8 mouse cellular contexts compared by ENCODE assay signal in the genomic region with DNA sequence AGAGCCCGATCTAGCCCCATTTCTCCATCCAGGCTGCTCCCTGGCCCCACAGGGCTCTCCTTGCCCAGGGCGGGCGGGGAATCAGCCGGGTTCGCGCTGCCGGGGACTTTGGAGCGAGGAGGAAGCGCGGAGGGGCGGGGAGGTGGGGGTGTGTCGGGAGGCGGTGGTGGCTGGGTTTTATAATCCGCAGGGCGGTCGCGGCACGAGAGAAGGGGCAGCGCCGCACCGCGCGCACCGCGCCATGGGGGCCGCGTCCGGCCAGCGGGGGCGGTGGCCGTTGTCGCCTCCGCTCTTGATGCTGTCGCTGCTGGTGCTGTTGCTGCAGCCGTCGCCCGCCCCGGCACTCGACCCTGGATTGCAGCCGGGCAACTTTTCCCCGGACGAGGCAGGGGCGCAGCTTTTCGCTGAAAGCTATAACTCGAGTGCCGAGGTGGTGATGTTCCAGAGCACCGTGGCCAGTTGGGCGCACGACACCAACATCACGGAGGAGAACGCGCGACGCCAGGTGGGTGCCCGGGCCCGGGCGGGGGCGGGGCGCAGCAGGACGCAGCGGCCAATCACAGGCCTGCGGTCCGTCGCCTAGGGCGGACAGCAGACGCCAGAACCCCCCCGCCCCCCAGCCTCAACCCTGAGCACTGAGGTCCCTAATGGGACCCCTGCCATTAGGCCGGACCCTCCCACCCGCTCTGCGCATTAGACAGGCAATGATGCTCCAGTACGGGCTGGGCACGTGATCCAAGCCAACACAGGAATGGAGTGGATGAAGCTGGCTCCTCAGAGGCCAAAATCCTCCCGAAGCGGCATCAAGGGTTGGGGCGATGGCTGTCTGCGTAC. TPM values are rescaled to one million over a fixed set of nuclear protein-coding genes. Genes with fewer than 3 reads are reported as not detected.
DNase-seq lines count a peak whose midpoint lies in the region; ATAC-seq lines count a peak whose summit lies in the region.

A gene (plus strand): TSS at position 205 of the 834 bp plus-strand sequence.

- peak; percentile 48 to 61 for DNase-seq in cerebellum, postnatal 14 days
- DNase-seq in cerebellum, adult 11 months, result no peak
- DNase-seq in adrenal gland, postnatal 4 days (ENCODE audit: low spot score in 2 of 2), result no peak
- DNase-seq in gastrocnemius, postnatal 14 days, result peak; percentile 60
- DNase-seq in liver, embryonic 11.5 days (ENCODE audit: low spot score), result no peak
- no peak for DNase-seq in layer of hippocampus, postnatal 25 days (ENCODE audit: extremely low spot score in 1 of 2, low spot score in 1 of 2)

- peaks cover 12% of the 10 kb centered on the region for H3K4me1 ChIP-seq in hindbrain, embryonic 16.5 days (ENCODE audit: control insufficient read depth, insufficient read depth, low read depth, low read length)
- H3K4me1 ChIP-seq in liver, embryonic 11.5 days (replicated peaks; ENCODE audit: control insufficient read depth, insufficient read depth, low read length), result peaks cover 5% of the 10 kb centered on the region; the same call in 1 of the 2 replicates

- peak within 1 kb of the TSS; percentile 73 for H3K9ac ChIP-seq in hindbrain, embryonic 16.5 days (ENCODE audit: low read depth, low read length)
- H3K9ac ChIP-seq in liver, embryonic 11.5 days (ENCODE audit: low read depth, low read length), result 0 out of 2 replicates have a peak within 1 kb of the TSS, but pooled peaks have one; percentile 16

- peak; percentile 84 for ATAC-seq in hindbrain, embryonic 16.5 days
- ATAC-seq in liver, embryonic 11.5 days (replicated peaks; ENCODE audit: low FRiP score), result no peak; the same call in 1 of the 2 replicates
- ATAC-seq in monocyte, adult 5-6 weeks (replicated peaks; ENCODE audit: insufficient number of reproducible peaks, low FRiP score, low TSS enrichment, poor library complexity, severe bottlenecking), result no peak

- WGBS in hindbrain, embryonic 16.5 days, result under 1% methylated on average over 48 of the region's 76 CpGs
- 2% methylated on average over 68 of the region's 76 CpGs for WGBS in liver, embryonic 11.5 days

- H3K36me3 ChIP-seq in hindbrain, embryonic 16.5 days (ENCODE audit: control insufficient read depth, insufficient read depth, low read length), result no peaks in the 10 kb centered on the region
- no peaks in the 10 kb centered on the region for H3K36me3 ChIP-seq in liver, embryonic 11.5 days (ENCODE audit: control insufficient read depth, insufficient read depth, low read length)

- H3K9me3 ChIP-seq in hindbrain, embryonic 16.5 days (ENCODE audit: control insufficient read depth, low read length), result no peaks in the 10 kb centered on the region
- H3K9me3 ChIP-seq in liver, embryonic 11.5 days (ENCODE audit: control insufficient read depth, low read length), result no peaks in the 10 kb centered on the region

- peak within 1 kb of the TSS; percentile 61 for H3K4me3 ChIP-seq in hindbrain, embryonic 16.5 days (ENCODE audit: low read length)
- peak within 1 kb of the TSS; percentile 57 for H3K4me3 ChIP-seq in liver, embryonic 11.5 days (ENCODE audit: low read depth, low read length)

- H3K27me3 ChIP-seq in hindbrain, embryonic 16.5 days (replicated peaks; ENCODE audit: control insufficient read depth, insufficient read depth, low read length), result no peaks in the 10 kb centered on the region
- peaks cover 54% of the 10 kb centered on the region for H3K27me3 ChIP-seq in liver, embryonic 11.5 days (replicated peaks; ENCODE audit: control insufficient read depth, insufficient read depth, low read length)

- peak within 1 kb of the TSS; percentile 51; the same call in 1 of the 2 replicates for H3K27ac ChIP-seq in hindbrain, embryonic 16.5 days (ENCODE audit: low read depth, low read length)
- H3K27ac ChIP-seq in liver, embryonic 11.5 days (ENCODE audit: low read depth, low read length), result no peak within 1 kb of the TSS

- intact Hi-C loops in gastrocnemius, postnatal 14 days (cut with DNase I; ENCODE audit: low total_unique reads), result no loop called here

- peak within 1 kb of the TSS; percentile 95 for H3K4me2 ChIP-seq in hindbrain, embryonic 16.5 days (ENCODE audit: low read length)
- H3K4me2 ChIP-seq in liver, embryonic 11.5 days, result peak within 1 kb of the TSS; percentile 80

RNA-seq across cellular contexts. Expression of the gene that starts here (rescaled TPM):
- total RNA-seq in adrenal gland, postnatal 4 days (2021), result 10 to 100 TPM; 12.3 to 19.9 TPM
- 10 to 100 TPM; 46.2 to 48.3 TPM for total RNA-seq in gastrocnemius, postnatal 14 days (2021)
- polyA plus RNA-seq in hindbrain, embryonic 16.5 days (2015; fragmentation: Nextera tagmentation; extraction: Ambion mirVana), result 8.6 and 9.9 TPM in 2 replicates
- polyA plus RNA-seq in liver, embryonic 11.5 days (2014; fragmentation: Nextera tagmentation; extraction: Ambion mirVana), result 0.26 and 0.39 TPM in 2 replicates
- 365 to 424 TPM (median 376 TPM) in 3 replicates for total RNA-seq in monocyte, adult 5-6 weeks (2017)
- 1 to 10 TPM; 6.2 to 7.7 TPM for total RNA-seq in layer of hippocampus, postnatal 25 days (2021)

Comparison
In these comparisons a context has a peak if more than half of its experiments do, and no peak if none do; other contexts are left out.
1. DNase-seq: peak in cerebellum, postnatal 14 days (2 of 2) and gastrocnemius, postnatal 14 days (single experiment); none in cerebellum, adult 11 months (single experiment), adrenal gland, postnatal 4 days (0 of 2), liver, embryonic 11.5 days (single experiment) and layer of hippocampus, postnatal 25 days (0 of 2).